Mouse (Mus musculus) kidney, adult 8-10 months (tissue): ENCODE results near the gene Nusap1.
"Not testable (repeated sequence)": the region's sequence is repeated elsewhere in the genome, so short reads cannot be mapped to it uniquely, and the experiment has no call there.

Experiments used
- DNase-seq, 2 experiments: peaks; one replicate each; pipeline ENCODE4 v3.0.0; 2022

Nusap1 gene

DNA sequence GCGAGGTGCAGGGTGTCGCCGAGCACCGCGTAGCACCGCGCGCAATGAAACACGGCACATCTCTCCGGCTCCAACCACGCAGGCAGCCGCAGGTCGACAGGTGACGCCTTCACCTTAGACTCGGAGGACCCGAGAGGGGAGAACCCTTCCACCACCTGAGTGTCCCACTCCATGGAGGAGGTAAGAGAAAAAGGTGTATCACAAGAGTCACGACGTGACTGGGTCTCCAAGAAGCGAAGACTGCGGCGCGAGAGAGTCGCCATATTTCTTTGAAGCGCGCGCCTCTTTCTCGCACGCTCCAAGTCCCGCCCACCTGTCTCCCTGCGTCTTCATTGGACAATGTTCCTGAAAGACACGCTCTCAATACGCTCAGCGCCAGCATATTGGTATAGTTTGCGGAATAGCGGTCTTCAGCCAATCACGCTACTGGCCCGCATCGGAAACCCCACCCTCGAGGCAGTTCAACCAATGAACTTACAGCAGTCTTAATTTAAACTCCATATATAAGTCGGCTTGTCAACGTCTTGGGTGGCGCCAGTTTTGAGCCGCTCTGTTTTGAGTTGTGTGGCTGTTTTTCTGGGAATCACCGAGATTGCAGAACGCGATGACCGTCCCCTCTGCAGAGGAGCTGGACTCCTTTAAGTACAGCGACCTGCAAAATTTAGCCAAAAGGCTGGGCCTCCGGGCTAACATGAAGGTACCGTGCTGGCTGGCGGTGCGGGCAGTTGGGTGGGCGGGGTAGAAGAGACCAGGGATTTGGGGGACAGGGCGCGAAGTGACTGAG lies at the start of gene Nusap1, which contains the start of gene Oip5:
Gene Nusap1 (plus strand): TSS at position 100 of the 784 bp plus-strand sequence.
Gene Oip5 (minus strand): TSS at position 271 of the 784 bp plus-strand sequence.
- DNase-seq = peak; percentile 93 to 94

- DNase-seq = no peak
Observed at GRCm38 (mm10) chr2:119572471-119572870, 45.6 kb upstream of the Nusap1 start.

DNA sequence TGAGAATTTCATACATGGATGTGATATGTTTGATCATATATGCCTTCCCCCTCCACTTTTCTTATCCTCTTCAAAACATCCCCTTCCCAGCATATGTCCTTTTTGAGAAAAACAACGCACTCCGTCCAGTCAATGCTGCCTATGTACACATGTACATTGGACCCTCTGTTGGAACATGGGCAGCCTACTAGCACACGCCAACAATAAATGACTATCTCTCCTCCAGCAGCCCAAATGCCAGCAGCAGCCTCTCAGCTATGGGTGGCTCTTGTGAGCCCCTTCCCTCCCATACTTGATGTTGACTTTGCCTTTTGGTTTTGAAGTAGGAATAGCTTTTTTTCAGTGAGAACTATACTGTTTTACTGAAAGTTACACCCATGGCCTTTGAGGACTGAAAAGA lies 36.5 kb upstream of the Nusap1 start:
- DNase-seq = no peak

- DNase-seq = no peak
Observed at GRCm38 (mm10) chr2:119583439-119583838, 34.7 kb upstream of the Nusap1 start.

DNA sequence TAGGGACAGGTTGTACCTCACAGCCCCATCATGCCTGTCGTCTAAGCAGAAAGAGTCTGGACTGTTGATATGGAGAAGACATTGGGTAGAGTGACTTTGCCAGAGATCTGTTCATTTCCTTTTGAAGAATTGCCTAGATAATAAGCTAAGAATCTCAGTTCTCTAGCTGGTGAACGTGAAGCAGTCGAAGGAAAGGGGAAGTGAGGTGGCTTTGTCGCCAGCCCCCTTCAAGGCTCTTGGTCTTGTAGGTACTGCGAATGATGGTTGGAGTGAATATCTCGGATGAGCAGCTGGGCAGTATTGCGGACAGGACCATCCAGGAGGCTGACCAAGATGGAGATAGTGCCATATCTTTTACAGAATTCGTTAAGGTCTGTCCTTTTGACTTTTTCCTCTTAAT lies 33.8 kb upstream of the Nusap1 start:
- DNase-seq = no peak

DNA sequence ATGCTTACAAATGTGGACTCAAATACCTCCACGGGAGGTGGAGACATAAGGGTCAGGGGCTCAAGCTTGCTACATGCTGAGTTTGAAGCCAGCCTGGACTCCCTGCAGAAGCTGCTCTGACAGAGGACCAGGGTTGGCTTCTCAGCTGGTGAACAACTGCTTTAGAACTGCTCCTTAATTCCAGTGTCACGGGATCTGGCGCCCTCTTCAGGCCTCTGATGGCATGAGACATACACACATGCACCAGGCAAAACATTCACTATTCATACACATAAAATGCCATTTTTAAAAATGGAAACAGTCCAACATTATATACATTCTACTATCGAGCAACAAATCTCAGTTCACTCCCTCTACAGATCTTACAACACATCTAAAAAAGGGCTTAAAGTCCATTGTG lies 30.7 kb upstream of the Nusap1 start:
- DNase-seq = peak; percentile 49 to 85

- DNase-seq = no peak
Observed at GRCm38 (mm10) chr2:119591247-119591646, 26.9 kb upstream of the Nusap1 start.

DNA sequence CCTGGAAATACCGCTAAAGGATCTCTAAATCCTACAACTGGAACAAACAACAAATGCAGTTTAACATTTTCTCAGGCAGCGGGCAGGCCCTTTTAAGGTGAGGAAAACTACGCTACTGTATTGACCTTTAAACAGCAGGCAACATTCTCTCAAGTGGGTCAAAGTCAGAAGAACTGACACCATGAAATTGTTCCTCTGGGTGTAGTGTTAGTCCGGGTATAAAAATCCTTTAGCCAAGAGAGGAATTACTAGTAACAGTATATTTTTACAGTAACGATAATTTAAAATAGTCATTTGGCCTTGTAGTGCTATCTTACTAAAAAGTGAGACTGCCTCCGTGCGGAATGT lies 24.4 kb upstream of the Nusap1 start:
- DNase-seq = peak in 1 of 2 experiments; percentile 25

GRCm38 (mm10) chr2:119594113-119594981 lies 23.8 kb upstream of the Nusap1 start:
- peak; percentile 97 to 98 for DNase-seq

DNA sequence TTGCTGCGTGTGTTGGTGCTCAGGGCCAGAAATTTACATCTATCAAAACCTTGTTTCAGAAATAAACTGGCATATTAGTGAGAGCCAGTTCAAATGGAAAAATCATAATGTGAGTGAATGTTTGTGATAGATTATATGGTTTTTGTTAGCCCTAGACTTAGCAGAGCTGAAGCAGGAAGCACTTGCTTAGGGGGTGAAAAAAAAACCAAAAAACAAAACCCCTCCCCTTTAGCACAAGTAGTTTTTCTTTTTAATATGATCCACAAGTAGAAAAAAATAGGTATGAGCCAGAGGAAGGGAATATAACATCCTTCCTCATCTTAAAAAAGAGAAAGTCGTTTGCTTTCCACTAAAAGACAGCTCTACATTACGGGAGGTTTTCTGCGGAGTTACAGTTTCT lies 22.8 kb upstream of the Nusap1 start:
- no peak for DNase-seq

- peak in 1 of 2 experiments; percentile 17 for DNase-seq
Observed at GRCm38 (mm10) chr2:119596781-119597330, 21.2 kb upstream of the Nusap1 start.

DNA sequence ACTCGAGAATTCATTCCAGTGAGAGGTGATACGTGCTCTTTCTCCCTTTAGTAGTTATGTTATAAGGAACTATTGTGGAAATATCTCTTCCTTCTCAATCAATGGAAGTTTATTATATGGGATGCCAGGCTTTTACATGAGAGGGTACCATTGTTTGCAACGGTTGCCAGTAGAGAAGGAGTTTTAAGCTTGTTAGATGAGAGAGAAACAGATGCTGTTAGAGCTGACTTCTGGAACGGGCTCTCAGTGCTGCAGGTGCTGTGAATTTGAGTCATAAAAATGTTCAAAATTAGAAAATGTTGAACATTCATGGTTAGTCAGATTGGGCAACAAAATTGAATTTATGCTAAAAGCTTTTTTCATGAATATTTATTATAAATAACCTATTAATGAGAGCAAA lies 17.1 kb upstream of the Nusap1 start:
- no peak for DNase-seq

- not testable (repeated sequence) for DNase-seq
Observed at GRCm38 (mm10) chr2:119601575-119601974, 16.5 kb upstream of the Nusap1 start.

DNA sequence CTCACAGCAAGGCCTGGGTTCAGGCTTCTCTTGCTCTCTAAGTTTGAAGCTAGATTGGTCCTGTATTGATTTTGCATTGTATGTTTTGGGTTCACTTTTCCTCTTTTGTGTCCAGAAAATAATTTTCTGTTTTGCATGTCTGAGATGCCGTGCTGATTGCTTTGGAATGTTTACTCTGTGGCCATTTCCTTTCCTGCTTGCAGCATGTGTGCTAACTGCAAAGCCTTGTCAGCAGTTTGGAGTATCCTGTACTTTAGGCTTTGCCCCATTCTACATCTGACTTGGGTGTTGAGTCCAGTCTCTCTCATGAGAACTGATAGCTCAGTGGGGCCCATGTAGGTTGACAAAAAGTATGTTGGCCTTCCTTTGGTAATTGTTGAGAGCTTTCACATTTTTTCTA lies 15.6 kb upstream of the Nusap1 start:
- no peak for DNase-seq

DNA sequence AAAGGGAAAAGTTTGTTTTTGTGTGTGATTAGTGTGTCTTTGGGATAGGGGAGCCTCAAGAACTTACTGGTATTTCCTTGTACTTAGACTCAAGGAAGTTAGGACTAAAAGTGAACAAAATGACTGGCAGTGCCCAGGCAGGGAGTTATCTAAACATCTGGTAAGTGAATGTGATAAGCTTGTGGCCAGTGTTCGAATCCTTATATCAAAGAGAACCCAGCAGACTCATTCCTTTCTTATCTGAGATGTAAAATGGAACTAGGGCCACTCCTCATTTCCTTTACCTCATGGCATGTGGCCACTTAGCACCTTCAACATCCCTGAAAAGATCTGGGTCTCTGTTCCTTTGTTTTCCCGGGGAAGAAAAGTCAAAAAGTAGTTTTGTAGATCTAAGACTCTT lies 14.2 kb upstream of the Nusap1 start:
- DNase-seq = no peak

DNA sequence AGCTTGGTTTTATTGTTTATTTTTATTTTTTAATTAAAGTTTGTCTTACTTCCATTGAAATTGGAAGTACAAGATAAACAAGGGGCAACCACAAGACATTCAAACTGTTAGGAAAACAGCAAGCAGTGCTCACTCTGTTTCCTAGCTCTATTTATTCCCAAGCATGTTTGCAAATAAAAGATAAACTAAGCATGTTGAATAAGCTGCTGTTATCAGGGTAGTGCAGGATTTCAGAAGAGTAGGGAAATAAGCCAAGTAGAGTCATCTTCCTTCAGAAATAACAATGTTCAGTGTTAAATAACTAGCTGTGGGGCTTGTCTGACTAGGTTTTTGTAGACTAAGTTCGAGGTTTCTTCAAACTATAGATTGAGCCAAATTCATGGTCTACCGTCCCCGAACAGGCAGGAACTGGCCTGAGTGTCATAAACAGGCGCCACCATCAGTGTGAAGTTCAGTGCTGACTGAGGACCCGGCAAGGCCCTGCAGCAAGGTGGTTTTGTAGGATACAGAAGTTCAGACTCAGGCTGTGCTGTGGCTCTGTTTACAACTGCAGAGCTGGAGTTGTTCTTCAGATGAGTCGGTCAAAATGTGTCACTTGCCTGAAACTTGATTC lies 12.6 kb upstream of the Nusap1 start:
- DNase-seq = no peak

- DNase-seq = no peak
Observed at GRCm38 (mm10) chr2:119607023-119607422, 11.1 kb upstream of the Nusap1 start.

DNA sequence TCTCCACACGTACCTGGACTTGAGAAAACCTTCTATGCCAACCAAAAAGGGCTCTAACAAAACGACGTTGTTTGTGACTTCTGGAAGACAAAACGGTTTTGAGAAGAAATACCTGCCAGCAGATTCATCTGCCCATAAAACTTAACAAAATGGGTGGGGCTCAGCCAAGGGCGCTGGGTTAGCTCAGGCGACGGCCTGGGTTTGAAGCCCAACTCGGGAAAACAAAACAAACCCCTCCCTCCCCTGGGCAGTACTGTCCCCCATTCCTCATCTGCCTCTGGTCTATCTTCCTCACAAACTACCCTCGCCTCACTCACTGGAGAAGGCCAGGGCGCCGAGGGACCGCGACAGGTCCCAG lies 278 bp upstream of the Nusap1 start:
- no peak for DNase-seq

GRCm38 (mm10) chr2:119619002-119619401 lies 904 bp downstream of the Nusap1 start:
- not testable (repeated sequence) for DNase-seq

- peak in 1 of 2 experiments; percentile 39 for DNase-seq
Observed at GRCm38 (mm10) chr2:119621302-119621701, 3.2 kb downstream of the Nusap1 start.

DNA sequence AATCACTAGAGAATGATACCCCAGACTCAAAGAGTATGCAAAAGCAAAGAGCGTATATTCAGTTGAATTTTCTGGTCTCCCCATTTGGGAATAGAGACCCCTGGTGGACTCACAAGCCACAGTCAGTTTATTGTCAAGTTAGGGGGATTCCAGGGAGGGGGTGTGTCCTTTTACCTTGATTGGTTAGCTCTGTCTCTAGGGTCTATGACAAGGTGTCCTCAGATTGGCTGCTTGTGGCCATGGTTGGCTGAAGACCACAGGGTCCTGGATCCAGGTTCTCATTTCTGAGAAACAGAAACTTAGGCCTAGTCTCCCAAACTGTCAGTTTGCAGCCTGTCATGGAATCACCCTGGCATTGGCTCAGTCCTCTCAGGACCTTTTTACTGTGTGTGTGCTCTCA lies 18.7 kb downstream of the Nusap1 start:
- DNase-seq = no peak

- DNase-seq = no peak
Observed at GRCm38 (mm10) chr2:119641214-119641912, 23.3 kb downstream of the Nusap1 start.

DNA sequence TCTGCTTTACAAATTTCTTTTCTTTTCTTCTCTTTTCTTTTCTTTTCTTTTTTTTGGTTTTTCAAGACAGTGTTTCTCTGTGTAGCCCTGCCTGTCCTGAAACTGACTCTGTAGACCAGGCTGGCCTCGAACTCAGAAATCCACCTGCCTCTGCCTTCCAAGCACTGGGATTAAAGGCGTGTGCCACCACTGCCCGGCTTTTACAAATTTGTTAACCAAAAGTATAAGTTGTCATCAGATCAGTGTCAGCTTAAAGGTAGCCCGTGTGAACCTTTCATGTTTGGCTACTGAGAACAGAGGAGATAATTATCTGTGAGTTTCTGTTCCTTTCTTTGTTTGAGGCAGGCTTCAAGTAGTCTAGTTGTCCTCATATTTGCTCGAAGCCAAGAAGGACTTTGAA lies 26.2 kb downstream of the Nusap1 start:
- DNase-seq = no peak
